In the genomic region with DNA sequence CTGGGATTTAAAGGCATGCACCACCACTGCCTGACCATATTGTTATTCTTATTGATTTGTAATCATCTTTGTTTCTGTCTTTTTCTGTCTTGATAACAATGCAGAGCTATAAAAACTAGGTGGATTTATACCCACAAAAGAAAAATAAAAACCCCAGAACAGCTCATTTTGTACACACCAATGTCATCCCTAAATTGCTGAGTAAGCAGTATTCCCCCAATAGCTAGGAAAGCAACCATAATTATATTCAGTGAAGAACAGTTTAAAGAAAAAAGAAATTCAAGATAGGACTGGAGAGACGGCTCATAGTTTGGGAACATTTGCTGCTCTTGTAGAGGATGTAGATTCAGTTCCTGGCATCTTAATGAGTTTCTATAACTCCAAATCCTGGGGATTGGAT, we compare ENCODE assay signal across 17 mouse cellular contexts.
"Had no signal": no experiment of that assay in that cellular context is flagged by ENCODE, and none has a peak within 500 bp of the region (broad histone marks: within the 10 kb centered on the region; RNA-seq: fewer than 3 reads in every experiment).

No protein-coding gene starts in this region.

- H3K9ac ChIP-seq: neural tube, embryonic 12.5 days; neural tube, embryonic 13.5 days; neural tube, embryonic 15.5 days; stomach, embryonic 15.5 days had no signal

- H3K36me3 ChIP-seq: neural tube, embryonic 12.5 days; neural tube, embryonic 13.5 days; neural tube, embryonic 15.5 days; stomach, embryonic 15.5 days had no signal

- H3K27ac ChIP-seq: neural tube, embryonic 12.5 days; neural tube, embryonic 13.5 days; neural tube, embryonic 15.5 days; stomach, embryonic 15.5 days; stomach, postnatal 0 days had no signal

- H3K4me1 ChIP-seq: neural tube, embryonic 12.5 days; neural tube, embryonic 13.5 days; neural tube, embryonic 15.5 days; stomach, embryonic 15.5 days had no signal

- H3K27me3 ChIP-seq: neural tube, embryonic 12.5 days; neural tube, embryonic 13.5 days; neural tube, embryonic 15.5 days; stomach, embryonic 15.5 days had no signal

- H3K4me2 ChIP-seq: neural tube, embryonic 12.5 days; neural tube, embryonic 13.5 days; neural tube, embryonic 15.5 days; stomach, embryonic 15.5 days had no signal

- H3K4me3 ChIP-seq: neural tube, embryonic 12.5 days; neural tube, embryonic 13.5 days; neural tube, embryonic 15.5 days; stomach, embryonic 15.5 days had no signal

- DNase-seq: retina, postnatal 1 day; right cerebral cortex, adult 18-20 months; right cerebral cortex, postnatal 14 days; right cerebral cortex, postnatal 25 days; right cerebral cortex, postnatal 4 days; spleen, adult 18-20 months; thymus, adult 18-20 months; thymus, adult 2 months; thymus, postnatal 14 days; thymus, postnatal 25 days; thymus, postnatal 36 days; thymus, postnatal 4 days had no signal

- H3K9me3 ChIP-seq: neural tube, embryonic 12.5 days; neural tube, embryonic 13.5 days; neural tube, embryonic 15.5 days; stomach, embryonic 15.5 days had no signal
